Mouse (Mus musculus) inflammation-experienced regulatory T-cells, adult 6 months (primary cell): ENCODE measurements around the gene 2010300C02Rik. TPM values are rescaled to one million over a fixed set of nuclear protein-coding genes. Genes with fewer than 3 reads are reported as not detected.

Experiments
- ATAC-seq: one replicate; pipeline ENCODE4 v1.8.0; 2017
- polyA plus RNA-seq, 3 experiments: library from polyadenylated mRNA; unstranded; fragments of 100-300 nt; shearing (Covaris generic); gene quantifications; one replicate each; pipeline ENCODE4 v1.2.1; 2017

Gene 2010300C02Rik
- polyA plus RNA-seq, 3 experiments from 2014 or later = 0.51 to 1.1 (median 0.70) TPM

DNA sequence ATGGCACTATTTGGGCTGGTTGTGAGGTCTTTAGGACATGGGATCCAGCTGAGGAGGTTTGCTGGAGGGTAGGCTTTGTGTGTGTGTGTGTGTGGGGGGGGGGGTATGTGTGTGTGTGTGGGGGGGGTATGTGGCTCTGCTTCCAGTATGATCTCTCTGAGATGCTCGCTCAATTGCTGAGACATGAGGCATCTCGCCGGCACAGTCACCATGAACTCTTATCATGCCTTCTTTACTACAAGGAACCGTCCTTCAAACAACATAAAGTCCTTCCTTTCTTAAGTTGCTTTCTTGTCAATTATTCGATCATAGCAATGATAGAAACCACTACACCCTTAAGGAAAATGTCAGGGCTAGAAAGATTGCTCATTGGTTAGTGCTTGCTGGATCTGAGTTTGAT, 8.8 kb downstream of the 2010300C02Rik start:
- ATAC-seq = no peak

DNA sequence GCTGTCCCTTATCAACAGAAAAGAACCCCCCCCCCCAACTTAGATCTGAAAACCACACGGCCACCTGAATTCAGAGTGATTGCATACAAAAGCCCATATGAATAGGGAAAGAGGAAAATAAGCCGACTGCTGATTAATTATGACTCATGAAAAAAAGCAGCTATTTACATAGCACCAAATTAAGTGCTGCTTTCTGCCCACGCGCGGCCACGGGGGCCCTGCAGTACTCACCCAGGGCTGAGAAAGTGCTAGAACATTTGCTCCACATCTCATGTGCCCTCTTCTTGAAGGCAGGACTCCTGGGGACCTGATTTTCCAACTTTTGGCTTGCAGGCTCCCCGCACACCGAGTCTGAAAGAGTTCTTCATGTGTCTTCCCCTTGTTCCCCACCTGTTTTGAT, 10.1 kb downstream of the 2010300C02Rik start:
- no peak for ATAC-seq

DNA sequence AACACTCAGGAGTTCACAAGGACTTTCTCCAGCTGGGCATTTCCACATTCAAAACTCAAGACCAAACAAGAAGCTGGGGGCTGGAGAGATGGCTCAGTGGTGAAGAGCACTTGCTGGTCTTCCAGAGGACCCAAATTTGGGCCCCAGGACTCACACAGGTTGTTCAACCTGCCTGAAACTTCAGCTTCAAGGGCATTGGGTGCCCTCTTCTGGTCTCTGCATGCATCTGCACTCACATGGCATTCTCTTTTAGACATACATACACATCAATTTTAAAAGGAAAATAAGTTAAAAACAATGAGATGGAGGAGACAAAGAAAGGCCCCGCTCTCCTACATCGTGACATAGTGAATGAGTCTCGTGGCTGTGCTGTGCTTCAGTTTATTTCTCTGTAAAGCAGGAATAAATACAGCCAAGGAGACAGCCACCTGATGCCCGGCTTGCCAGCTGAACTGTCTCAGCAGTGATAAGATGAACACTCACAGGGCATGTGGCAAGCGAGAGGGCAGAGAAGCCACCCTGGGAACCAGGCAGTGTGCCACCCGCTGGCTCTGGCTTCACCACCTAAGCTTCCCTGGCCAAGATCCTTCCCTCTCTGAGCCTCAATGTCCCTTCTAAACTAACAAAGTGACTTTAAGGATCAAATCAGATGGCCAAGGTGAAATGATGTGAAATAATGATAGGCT, 11.5 kb downstream of the 2010300C02Rik start:
- no peak for ATAC-seq

DNA sequence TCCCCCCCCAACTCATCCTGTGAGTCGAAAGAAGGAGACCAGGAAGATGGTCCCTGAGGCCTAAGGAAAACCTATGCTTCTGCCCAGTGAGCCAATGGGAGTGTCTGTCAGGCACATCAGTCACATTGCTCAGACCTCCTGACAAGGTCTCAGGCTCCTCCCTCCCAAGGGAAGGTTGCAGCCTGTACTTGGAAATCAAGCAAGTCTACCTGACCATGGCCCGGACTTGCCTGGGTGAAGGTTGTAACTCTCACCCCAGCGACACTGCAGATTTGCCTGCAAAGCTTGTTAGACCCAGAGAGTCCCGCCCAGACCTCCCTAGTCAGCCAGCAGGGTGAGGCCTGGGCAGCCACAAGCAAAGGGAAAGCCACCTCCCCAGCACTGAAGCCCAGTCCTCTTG, 17.6 kb downstream of the 2010300C02Rik start:
- ATAC-seq = no peak

DNA sequence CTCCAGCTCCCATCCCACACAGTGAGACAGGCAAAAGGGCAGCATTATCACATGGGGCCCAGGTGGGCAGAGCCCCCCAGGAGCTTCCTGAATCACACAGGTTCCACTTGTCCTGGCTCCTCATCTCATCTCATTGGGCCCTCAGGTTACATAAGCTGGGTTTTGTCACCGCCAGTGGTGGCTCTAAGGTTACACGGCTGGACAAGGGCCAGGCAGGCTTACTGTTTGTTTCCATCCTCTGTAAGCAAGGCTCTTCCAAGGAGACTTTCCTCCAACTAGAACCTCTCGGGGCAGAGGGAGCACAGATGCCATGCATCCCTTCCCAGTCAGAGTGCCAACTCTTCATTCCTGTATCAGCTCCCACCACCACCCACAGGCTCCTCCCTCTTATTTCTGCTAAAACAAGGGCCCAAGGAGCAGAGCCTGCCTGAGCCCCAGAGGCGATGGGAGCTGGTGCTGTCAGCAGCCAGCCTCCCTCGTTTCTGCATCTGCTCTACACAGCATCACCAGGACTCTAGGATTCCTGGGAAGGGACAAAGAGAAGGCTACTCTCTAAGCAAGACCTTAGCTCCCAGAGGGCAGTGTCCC, 20.9 kb downstream of the 2010300C02Rik start:
- no peak for ATAC-seq

DNA sequence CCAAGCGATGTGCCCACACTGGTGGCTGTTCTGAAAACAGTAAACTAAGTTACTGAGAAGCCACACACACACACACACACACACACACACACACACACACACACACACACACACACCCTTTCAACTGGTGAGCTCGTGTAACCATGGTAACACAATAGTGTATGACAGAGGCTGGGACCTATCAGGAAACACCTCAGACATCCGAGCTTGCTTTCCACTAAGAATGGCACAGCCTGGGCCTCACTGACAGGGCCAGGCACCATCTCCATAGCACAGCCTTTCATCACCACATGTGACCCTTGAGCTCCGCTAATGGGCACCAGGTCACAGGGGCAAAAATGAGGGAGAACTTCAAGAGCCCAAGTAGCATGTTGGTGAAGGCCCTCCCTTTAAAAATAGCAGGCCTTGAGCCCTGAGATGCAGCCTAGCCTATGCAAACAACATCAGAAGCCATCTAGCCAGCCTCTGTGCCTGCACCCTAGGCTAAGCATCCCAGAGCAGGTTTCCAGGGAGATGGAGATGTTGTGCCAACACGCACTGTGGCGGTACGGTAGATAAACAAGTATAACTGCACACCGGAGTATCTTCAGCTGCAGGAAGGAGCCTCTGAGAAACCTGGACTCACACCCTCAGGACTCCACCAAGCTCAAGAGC, 21.6 kb downstream of the 2010300C02Rik start:
- ATAC-seq = no peak

DNA sequence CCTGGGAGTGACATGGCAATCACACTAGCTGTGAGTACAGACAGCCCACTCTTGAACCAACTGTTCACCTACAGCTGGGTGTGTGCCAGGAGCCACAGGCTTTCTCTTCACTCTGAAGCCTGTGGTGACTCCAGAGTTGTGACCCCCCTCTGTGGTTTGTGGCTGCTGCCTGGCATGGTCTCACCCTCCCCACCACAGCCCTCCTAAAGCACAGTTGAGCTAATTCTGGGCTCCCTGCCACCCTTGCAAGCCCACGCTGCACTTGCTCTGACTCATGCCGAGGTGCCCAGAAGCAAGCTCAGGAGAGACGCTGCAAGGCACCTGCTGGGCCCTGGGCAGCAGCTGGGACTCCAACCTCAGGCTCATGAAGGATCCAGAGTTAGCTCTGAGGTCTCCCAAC, 23.0 kb downstream of the 2010300C02Rik start:
- ATAC-seq = no peak

DNA sequence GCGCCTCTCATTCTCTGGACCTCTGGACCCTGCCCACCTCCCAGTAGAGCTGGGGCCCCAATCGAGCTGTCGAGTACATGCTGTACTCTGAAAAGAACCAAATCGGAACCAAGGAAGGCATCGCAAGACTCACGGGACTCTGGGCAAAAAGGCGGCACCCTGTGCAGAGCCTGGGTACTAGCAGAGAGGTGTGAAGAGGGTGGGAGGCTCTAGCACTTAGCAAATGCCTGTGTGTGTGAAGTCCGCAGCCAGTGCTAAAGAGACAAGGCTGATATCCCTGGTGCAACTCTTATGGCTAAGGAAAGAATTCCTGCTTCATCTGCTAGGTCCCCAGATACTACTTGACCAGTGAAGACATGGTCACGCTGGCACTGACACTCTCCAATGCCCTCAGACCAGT, 24.2 kb downstream of the 2010300C02Rik start:
- ATAC-seq = no peak

DNA sequence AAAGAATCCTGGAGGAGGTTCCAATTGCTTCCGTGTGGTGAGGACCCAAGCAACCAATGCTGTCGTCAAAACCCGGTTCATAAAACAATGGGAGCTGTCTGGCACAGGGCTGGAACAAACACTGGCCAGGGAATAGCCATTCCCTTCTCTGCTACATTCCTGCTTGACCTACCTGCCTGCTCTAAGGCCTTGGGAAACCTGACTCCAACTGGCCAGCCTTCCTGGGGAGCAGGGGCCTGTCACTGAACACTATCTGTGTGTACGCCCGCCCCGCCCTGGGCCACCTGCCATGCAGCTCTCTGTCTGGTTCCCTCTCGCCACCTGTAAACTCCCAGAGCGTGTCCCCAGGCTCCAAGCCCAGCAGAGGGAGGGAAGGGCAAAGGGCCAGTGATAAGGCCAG, 25.5 kb downstream of the 2010300C02Rik start:
- no peak for ATAC-seq

DNA sequence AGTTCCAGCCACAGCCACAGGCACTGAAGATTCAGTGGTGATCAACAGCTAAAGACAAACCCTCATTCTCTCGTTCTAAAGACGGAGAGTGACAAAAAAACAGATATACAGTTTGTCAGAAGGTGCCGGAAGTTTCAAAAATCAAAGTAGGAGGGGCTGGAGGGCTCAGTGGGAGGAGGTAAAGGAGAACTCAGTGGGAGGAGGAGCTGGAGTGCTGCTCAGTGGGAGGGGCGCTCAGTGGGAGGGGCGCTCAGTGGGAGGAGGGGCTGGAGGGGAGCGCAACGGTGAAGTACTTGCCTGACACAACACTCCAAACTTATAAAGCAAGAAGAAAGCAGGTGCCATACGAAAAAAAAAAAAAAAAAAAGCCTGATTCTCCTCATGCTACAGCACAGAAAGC, 28.7 kb downstream of the 2010300C02Rik start:
- ATAC-seq = no peak

DNA sequence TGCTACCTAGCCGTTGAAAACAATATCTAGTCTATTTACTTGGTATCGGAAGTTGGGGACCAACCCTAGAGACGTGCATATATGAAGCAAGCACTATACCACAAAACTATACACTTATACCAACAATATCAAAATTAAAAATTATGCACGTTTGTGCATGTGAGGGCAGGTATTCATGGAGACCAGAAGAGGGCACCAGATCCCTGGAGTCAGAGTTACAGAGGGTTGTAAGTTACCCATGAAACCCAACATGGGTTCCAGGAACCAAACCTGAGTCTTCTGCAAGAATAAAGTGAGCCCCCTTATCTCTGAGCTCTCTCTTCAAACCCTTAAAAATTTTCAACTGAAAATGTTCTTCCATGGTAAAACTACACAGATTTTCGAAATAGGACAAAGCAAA, 29.2 kb downstream of the 2010300C02Rik start:
- no peak for ATAC-seq

DNA sequence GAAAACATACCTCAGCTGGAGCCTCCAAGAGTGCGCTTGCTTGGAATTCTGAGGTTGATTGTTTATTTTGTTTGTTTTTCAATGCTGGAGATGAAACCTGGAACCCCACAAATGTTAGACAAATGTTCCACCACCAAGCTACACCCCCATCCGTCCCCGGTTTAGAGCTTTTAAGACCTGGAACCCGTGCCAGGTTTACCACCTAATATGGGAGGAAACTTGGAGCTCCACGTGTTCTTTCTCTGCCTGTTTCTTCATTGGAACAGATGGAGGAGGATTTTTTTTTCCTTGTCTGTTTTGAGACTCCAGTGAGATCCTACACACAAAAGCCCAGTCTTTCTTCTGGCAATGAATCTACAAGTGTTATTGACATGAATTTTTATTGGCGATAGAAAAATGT, 30.2 kb downstream of the 2010300C02Rik start:
- no peak for ATAC-seq

DNA sequence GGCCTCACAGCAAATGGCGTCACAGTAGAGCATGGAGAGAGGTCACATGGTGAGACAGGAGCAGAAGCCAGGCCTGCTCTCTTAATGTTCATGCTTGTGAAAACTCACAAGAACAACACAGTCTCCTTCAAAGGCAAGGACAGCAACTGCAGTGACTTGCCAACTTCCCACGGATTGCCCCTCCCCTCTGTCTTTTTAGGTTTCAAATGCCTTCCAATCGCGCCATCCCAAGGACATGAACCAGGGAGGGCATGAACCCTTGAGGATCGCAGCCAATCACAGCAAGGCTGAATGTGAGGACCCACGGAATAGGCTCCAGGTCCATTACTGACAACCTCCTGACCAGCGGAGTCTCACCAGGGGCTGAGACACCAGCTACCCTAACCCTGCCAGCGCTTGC, 31.5 kb downstream of the 2010300C02Rik start:
- no peak for ATAC-seq

DNA sequence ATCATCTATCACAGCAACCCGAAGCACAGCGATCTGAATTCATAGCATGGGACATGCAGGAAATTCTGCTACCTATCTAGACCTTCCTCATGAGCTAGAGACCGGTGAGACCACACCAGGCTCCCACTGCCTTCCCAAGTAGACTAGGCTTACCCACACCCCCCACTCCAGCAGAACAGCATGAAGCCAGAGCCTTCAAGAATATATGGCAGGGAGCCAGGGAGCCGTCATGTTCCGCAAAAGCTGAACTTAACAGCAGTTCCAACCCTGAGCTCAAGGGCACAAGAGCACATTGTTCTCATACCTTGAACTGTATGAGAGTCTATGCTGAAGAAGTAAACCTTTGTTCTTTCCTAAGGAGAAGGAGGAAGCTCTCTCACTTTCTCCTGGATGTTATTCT, 32.4 kb downstream of the 2010300C02Rik start:
- ATAC-seq = no peak

DNA sequence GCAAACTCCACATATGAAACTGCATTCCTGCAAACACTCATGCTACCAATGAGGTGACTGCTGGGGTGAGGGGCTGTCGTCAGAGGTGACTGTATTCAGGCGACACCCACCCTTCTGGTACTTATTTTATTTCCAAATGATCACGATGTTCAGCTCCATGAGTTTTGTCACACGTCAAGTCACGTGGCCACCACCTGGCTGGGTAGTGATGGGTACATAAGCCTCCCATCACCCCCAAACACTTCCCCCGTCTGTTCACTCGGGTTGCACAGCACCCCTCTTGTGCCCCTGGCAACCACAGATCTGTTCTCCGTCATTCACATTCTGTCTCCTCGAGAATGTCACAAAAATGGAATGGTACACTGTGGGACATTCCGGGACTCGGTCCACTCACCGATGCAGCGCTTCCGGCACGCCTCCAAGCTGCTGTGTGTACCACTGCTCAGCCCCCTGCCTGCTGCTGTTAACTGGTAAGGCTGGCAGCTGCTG, 32.9 kb downstream of the 2010300C02Rik start:
- no peak for ATAC-seq

DNA sequence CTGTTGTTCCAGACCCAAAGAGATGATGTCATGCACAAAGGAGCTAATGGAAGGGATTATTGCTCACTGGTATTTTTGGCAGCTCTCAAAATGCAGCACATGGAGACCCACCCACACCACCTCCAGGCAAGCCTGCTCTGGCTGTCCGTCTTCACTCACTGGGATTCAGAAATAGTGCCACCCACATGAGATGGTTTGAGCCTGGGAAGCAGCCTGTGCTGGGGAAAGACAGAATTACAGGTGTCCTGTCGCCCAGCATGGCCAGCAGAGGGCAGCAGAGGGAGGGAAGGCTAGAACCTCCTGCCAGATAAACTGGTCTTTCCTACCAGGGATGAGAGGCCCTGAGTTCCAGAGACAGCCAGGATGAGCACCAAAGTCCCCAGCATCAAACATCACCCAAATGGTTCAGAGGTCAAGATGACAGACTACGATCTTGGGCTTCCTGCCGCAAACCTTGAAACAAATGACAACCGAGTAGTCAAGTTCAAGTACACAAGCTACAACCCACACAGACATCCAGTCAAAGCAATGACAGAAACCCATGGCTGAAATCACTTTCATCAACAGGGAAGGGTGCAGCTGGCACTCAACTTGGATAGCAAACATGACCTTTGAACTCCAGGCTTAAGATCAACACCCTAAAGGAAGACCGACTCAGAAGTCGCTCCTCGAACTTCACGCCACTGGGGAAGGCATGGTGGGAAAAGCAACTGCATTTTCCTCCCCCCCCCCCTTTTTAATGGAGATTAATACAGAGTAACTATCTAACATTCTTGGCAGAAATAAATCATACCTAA, 41.4 kb downstream of the 2010300C02Rik start:
- no peak for ATAC-seq

DNA sequence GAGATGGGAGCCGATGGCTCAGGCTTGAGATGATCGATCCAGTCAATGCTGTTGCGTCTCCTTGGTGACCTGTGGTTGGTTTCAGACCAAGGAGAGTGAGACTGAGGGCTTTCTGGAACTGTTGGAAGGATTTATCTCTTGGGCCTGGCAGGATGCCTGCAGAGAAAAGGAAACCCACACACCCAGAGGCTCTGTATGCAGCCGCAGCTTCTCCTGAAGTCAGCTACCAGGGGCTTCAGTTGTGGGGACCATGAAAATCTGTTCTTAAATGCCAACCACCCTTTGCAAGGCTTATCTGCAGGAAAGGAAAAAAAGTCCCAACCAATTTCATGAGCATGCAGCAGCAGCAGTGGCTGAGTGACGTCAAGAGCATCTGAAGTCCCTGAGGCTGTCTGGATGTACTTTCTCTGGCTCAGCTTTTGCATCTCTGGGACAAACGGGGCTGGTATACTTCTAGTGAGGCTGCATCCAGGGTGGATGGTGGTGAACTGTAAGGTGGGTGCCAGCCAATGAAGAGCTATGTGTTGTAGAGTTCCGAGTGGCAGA, 42.8 kb downstream of the 2010300C02Rik start:
- no peak for ATAC-seq

DNA sequence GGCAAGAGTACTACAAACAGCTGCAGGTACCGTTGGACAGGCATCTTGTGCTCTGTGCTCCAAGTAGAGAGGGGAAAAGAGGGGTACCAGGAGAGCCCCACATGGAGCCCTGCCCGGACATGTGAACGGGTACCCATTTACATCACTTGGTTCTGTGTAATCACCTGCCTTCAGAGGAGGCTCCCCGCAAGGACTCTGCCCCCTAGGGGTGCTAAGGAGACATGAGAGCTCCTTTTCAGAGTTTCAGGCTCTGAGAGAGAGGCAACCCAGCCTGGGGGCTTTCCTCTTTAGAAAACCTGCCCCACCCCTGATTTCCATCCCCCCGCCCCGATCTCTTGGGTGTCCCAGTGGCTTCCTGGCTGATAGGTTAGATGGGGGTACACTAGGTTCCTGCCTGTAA, 44.4 kb downstream of the 2010300C02Rik start:
- ATAC-seq = no peak

DNA sequence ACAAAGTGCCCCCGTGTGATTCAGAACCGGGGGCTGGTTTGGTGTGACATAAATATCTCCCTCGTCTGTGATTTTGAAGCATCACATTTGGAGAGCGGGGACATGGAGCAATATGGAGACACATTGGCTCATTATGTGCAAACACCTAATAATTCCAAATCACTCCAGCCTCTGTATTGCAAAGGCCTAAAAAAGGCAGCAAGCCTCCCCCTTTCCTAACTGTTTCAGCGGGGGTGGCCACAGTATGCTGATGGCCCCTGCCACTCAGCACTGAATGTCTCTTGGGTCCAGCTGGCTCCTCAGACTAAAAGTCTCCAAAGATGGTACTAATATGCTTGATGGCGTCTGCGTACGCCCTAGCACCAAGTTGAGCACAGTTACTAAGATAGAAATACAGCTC, 45.6 kb downstream of the 2010300C02Rik start:
- ATAC-seq = no peak

DNA sequence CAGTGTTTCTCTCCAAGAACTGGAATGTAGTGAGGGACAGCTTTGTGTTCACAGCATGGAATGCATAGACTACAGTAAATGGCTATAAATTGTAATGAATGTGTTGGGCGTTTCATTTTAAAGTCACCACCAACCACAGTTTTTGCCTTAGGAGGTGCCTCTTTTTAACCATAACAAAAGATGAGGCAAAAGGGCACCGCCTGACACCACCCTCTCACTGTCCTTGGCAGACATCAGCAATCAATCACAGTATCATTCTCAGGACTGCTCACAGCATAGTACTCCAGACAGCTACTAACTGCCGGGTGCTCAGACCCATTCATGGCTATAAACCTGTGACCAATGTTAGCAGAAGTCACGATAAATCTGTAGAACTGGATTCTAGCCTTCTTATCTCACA, 48.6 kb downstream of the 2010300C02Rik start:
- ATAC-seq = no peak

DNA sequence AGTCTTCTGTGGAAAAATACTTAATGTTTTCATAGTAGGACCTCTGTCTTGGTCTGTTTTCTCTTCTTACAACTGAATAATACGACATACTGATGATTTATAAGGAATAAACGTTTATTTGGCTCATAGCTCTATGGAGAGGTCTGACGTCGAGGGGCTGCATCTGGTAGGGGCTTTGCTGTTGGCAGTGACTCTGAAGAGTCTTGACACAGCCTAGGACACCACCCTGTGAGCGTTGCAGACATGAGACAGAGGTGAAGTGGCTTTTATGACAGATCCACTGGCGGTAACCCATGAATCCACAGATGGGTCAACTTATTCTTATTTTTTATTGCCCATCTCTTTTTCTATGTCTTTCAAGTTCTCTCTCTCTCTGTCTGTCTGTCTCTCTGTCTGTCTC, 52.5 kb downstream of the 2010300C02Rik start:
- ATAC-seq = no peak

DNA sequence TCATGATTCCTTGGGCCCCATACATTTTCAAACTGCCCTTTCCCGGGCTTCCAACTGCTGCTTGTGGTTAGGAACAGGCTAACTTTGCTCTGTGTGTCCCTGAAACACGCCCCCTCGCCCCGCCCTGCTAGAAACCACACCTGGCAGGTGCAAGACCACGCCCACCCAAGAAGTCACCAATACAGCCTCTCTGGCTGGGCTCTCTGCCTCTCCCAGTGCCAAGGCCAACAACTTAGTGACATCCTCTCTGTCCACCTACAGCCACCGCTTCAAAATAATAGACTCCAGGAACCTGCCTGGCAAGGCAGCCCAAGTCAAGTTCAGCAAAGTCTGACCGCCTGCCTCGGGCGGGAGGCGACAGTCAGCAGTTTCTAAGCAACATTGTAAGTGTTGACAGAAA, 53.3 kb downstream of the 2010300C02Rik start:
- ATAC-seq = no peak
